Mouse (Mus musculus) stomach, embryonic 14.5 days (tissue): ENCODE data around the gene Dpy19l3. TPM values are rescaled to one million over a fixed set of nuclear protein-coding genes. Genes with fewer than 3 reads are reported as not detected.
A peak's percentile ranks its signal among the peaks of the same experiment; 100 is the strongest.

Experiments used
- ATAC-seq: fragments of 200-750 bp; cut with Nextera tagmentation; 2 replicates; pipeline ENCODE4 v1.8.0; 2017; ENCODE audit warnings: low read depth, moderate TSS enrichment; ENCODE audit not compliant: insufficient number of reproducible peaks, insufficient read depth, low FRiP score
- H3K27ac ChIP-seq: fragments of 300-500 bp; sonication (generic); 2 replicates; pipeline ENCODE4 v1.5.1; 2014; ENCODE audit warnings: mild to moderate bottlenecking, low read length, moderate library complexity, mixed read lengths
- H3K27me3 ChIP-seq: fragments of 300-500 bp; sonication (generic); 2 replicates; pipeline ENCODE4 v1.6.1; 2014; ENCODE audit warnings: low read length, control low read depth, mixed read lengths; ENCODE audit not compliant: control insufficient read depth, insufficient read depth
- H3K36me3 ChIP-seq: fragments of 300-500 bp; sonication (generic); 2 replicates; pipeline ENCODE4 v1.6.1; 2014; ENCODE audit warnings: mild to moderate bottlenecking, control low read depth, low read length, moderate library complexity, mixed read lengths; ENCODE audit not compliant: control insufficient read depth, insufficient read depth
- H3K4me1 ChIP-seq: fragments of 300-500 bp; sonication (generic); 2 replicates; pipeline ENCODE4 v1.6.1; 2014; ENCODE audit warnings: low read length, control low read depth, mixed read lengths; ENCODE audit not compliant: control insufficient read depth, insufficient read depth
- H3K4me2 ChIP-seq: fragments of 300-500 bp; sonication (generic); replicated peaks from 2 replicates; pipeline ENCODE4 v1.6.1; 2014; ENCODE audit warnings: low read depth, low read length, control low read depth
- H3K4me3 ChIP-seq: fragments of 300-500 bp; sonication (generic); 2 replicates; pipeline ENCODE4 v1.5.1; 2014; ENCODE audit warnings: low read depth, low read length, control low read depth
- H3K9ac ChIP-seq: fragments of 300-500 bp; sonication (generic); replicated peaks from 2 replicates; pipeline ENCODE4 v1.6.1; 2014; ENCODE audit warnings: low read depth, mild to moderate bottlenecking, control low read depth, low read length, moderate library complexity, mixed read lengths
- H3K9me3 ChIP-seq: fragments of 300-500 bp; sonication (generic); 2 replicates; pipeline ENCODE4 v1.6.1; 2016; ENCODE audit warnings: low read depth, low read length, control low read depth; ENCODE audit not compliant: control insufficient read depth
- WGBS: fragments of 180-500 bp; shearing (Covaris S2); extraction: QIAGEN DNeasy Blood & Tissue Kit; methylation state at CpG from one replicate; pipeline ENCODE4 v1.1.7; 2014; 5-methylcytosine and 5-hydroxymethylcytosine counted together
- polyA plus RNA-seq: library from polyadenylated mRNA; unstranded; fragments of >200 nt; fragmentation: Nextera tagmentation; extraction: Ambion mirVana; gene quantifications from 2 replicates; pipeline ENCODE4 v1.2.1, GENCODE M21; 2014

Gene Dpy19l3
- polyA plus RNA-seq, 1 experiment from 2014 or later, result 30.2 TPM

- no peak overlapping the region for H3K4me3 ChIP-seq
- no peaks in the 10 kb centered on the region for H3K9me3 ChIP-seq
- no peak for ATAC-seq
- H3K27me3 ChIP-seq, result no peaks in the 10 kb centered on the region
- peaks cover 77% of the 10 kb centered on the region for H3K36me3 ChIP-seq
- WGBS, result 76% methylated on average over 8 of the region's 8 CpGs
- no peak overlapping the region for H3K9ac ChIP-seq
- no peaks in the 10 kb centered on the region for H3K4me1 ChIP-seq
- no peak overlapping the region for H3K4me2 ChIP-seq
- no peak overlapping the region for H3K27ac ChIP-seq
Measured at GRCm38 (mm10) chr7:35790201-35790600, 35.9 kb upstream of the Dpy19l3 start.

DNA sequence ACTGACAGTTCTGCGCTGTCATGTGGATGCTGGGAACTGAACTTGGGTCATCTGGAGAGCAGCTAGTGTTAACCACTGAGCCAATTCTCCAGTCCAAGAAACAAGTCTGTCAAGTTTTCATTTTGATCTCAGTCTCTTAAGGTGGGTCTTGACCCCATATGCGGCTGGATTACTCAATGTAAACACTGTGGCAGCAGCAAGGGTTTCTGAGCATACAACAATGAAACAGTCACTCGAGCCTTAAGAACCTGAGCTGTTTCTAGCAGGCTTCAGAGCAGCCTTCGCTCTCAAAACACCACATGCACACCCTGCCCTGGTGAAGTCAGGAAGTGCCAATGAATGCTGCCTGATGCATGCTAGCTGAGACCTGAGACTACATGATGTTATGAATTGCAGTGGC, 31.3 kb upstream of the Dpy19l3 start:
- peak; percentile 82 for ATAC-seq
- WGBS, result 37% methylated on average over 4 of the region's 4 CpGs
- H3K27ac ChIP-seq, result 0 out of 2 replicates have a peak overlapping the region, but pooled peaks have one; percentile 11

GRCm38 (mm10) chr7:35782252-35782651, 28.0 kb upstream of the Dpy19l3 start:
- no peak overlapping the region for H3K4me2 ChIP-seq
- peaks cover 41% of the 10 kb centered on the region for H3K36me3 ChIP-seq
- no peaks in the 10 kb centered on the region for H3K9me3 ChIP-seq
- no peaks in the 10 kb centered on the region for H3K4me1 ChIP-seq
- H3K9ac ChIP-seq, result no peak overlapping the region
- no peak overlapping the region for H3K4me3 ChIP-seq
- no peaks in the 10 kb centered on the region for H3K27me3 ChIP-seq
- H3K27ac ChIP-seq, result no peak overlapping the region
- ATAC-seq, result no peak

More for the DNA sequence above, 31.3 kb upstream of the Dpy19l3 start:
- Histone ChIP-seq H3K4me2 (no peak overlapping the region), H3K4me3 (no peak overlapping the region), H3K9me3 (no peaks in the 10 kb centered on the region), H3K4me1 (no peaks in the 10 kb centered on the region), H3K27me3 (no peaks in the 10 kb centered on the region), H3K36me3 (peaks cover 57% of the 10 kb centered on the region), H3K9ac (no peak overlapping the region)

- H3K36me3 ChIP-seq, result peaks cover 43% of the 10 kb centered on the region
Measured at GRCm38 (mm10) chr7:35774127-35774526, 19.9 kb upstream of the Dpy19l3 start.

DNA sequence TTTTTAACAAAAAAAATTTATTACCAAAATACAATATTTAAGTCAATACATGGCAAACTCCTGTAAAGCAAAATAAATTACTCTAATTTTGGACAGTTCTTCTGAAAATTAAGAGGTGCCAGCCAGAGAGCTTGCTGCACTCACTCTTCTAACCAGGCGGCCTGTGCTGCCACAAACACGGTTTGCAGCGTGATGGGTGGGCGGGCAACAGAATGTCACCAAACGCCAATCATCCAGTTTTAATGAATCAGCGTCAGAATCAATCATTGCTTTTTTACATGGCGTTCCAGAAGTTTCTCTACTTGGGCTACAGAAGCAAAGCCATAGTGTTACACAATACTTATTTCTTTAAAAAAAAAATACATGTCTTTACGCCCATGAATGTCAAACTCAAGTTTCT, 18.1 kb upstream of the Dpy19l3 start:
- peaks cover 36% of the 10 kb centered on the region for H3K36me3 ChIP-seq
- H3K4me1 ChIP-seq, result no peaks in the 10 kb centered on the region
- no peaks in the 10 kb centered on the region for H3K27me3 ChIP-seq
- ATAC-seq, result no peak
- no peaks in the 10 kb centered on the region for H3K9me3 ChIP-seq
- WGBS, result 89% methylated on average over 8 of the region's 8 CpGs
- H3K27ac ChIP-seq, result no peak overlapping the region
- H3K9ac ChIP-seq, result no peak overlapping the region
- H3K4me2 ChIP-seq, result no peak overlapping the region
- no peak overlapping the region for H3K4me3 ChIP-seq

More at GRCm38 (mm10) chr7:35774127-35774526, 19.9 kb upstream of the Dpy19l3 start:
- Histone ChIP-seq H3K9ac (no peak overlapping the region), H3K27ac (no peak overlapping the region), H3K4me3 (no peak overlapping the region), H3K27me3 (no peaks in the 10 kb centered on the region), H3K9me3 (no peaks in the 10 kb centered on the region), H3K4me1 (no peaks in the 10 kb centered on the region), H3K4me2 (no peak overlapping the region)
- no peak for ATAC-seq
- 89% methylated on average over 12 of the region's 12 CpGs for WGBS

GRCm38 (mm10) chr7:35771106-35771505, 16.9 kb upstream of the Dpy19l3 start:
- H3K36me3 ChIP-seq, result peaks cover 28% of the 10 kb centered on the region
- H3K4me2 ChIP-seq, result no peak overlapping the region
- H3K4me3 ChIP-seq, result no peak overlapping the region
- no peak overlapping the region for H3K27ac ChIP-seq
- H3K27me3 ChIP-seq, result no peaks in the 10 kb centered on the region
- H3K9ac ChIP-seq, result no peak overlapping the region
- H3K4me1 ChIP-seq, result no peaks in the 10 kb centered on the region
- ATAC-seq, result no peak
- no peaks in the 10 kb centered on the region for H3K9me3 ChIP-seq

- 79% methylated on average over 7 of the region's 7 CpGs for WGBS
- no peak for ATAC-seq
- Histone ChIP-seq H3K4me1 (no peaks in the 10 kb centered on the region), H3K27ac (no peak overlapping the region), H3K9me3 (no peaks in the 10 kb centered on the region), H3K4me3 (no peak overlapping the region), H3K4me2 (no peak overlapping the region), H3K36me3 (peaks cover 18% of the 10 kb centered on the region), H3K9ac (no peak overlapping the region), H3K27me3 (no peaks in the 10 kb centered on the region)
Measured at GRCm38 (mm10) chr7:35770122-35770521, 15.9 kb upstream of the Dpy19l3 start.

GRCm38 (mm10) chr7:35764461-35764860, 10.2 kb upstream of the Dpy19l3 start:
- Histone ChIP-seq H3K9me3 (no peaks in the 10 kb centered on the region), H3K27ac (no peak overlapping the region), H3K9ac (no peak overlapping the region), H3K4me2 (no peak overlapping the region), H3K36me3 (no peaks in the 10 kb centered on the region), H3K4me1 (no peaks in the 10 kb centered on the region), H3K4me3 (no peak overlapping the region), H3K27me3 (no peaks in the 10 kb centered on the region)
- ATAC-seq, result no peak
- 88% methylated on average over 11 of the region's 11 CpGs for WGBS

DNA sequence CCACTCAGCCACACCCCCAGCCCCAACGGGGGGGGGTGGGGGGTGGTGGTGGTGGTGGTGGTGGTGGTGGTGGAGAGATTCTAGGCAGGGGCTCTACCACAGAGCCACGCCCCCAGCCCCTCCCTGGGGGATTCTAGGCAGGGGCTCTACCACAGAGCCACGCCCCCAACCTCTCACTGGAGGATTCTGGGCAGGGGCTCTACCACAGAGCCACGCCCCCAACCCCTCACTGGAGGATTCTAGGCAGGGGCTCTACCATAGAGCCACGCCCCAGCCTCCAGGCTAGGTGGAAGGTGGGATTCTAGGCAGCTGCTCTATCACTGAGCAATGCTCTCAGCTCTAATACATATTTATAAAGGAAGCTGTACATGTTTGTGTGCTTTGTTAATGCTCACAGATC, 7.5 kb upstream of the Dpy19l3 start:
- H3K4me3 ChIP-seq, result no peak overlapping the region
- WGBS, result 65% methylated on average over 5 of the region's 5 CpGs
- no peak overlapping the region for H3K27ac ChIP-seq
- no peaks in the 10 kb centered on the region for H3K27me3 ChIP-seq
- H3K36me3 ChIP-seq, result no peaks in the 10 kb centered on the region
- ATAC-seq, result no peak
- no peaks in the 10 kb centered on the region for H3K9me3 ChIP-seq
- no peaks in the 10 kb centered on the region for H3K4me1 ChIP-seq
- no peak overlapping the region for H3K9ac ChIP-seq
- H3K4me2 ChIP-seq, result no peak overlapping the region
